Mouse (Mus musculus) kidney, adult 2 months (tissue): ENCODE measurements around the gene Slc51a.

Experiments used
- CTCF ChIP-seq: fragments of 200-500 bp; conservative IDR thresholded peaks from 2 replicates; pipeline ENCODE4 v1.5.1; 2011; ENCODE audit warnings: low read depth, mild to moderate bottlenecking, control low read depth, low read length, moderate library complexity, mixed read lengths; ENCODE audit not compliant: insufficient read depth, insufficient read length
- POLR2A ChIP-seq: fragments of 200-500 bp; IDR thresholded peaks from one replicate; pipeline ENCODE4 v1.6.1; 2011; ENCODE audit warnings: low read depth, low read length, control low read depth

- TF ChIP-seq POLR2A, result no peak
- no peak for TF ChIP-seq CTCF
Measured at GRCm38 (mm10) chr16:32502621-32503335, 15.1 kb upstream of the Slc51a start.
